Mouse (Mus musculus): ENCODE measurements around the gene Rbm39.

GRCm38 (mm10) chr2:156143953-156144724, 35.9 kb downstream of the Rbm39 start, which contains the start of the genes Romo1 and Nfs1:
- TF ChIP-seq CEBPB (IDR thresholded peaks at IDR 0.05; ENCODE audit: low read depth) (no peak), USF1 (IDR thresholded peaks at IDR 0.05; ENCODE audit: low read depth) (no peak), CTCF (IDR thresholded peaks at IDR 0.05; ENCODE audit: control insufficient read depth, insufficient read depth, insufficient read length) (peak; percentile 61), MYOD1 (IDR thresholded peaks at IDR 0.05; ENCODE audit: control insufficient read depth, insufficient read length, low read depth) (peak; percentile 5), MYOG (IDR thresholded peaks at IDR 0.05; ENCODE audit: control insufficient read depth, extremely low read depth, insufficient read length) (no peak), MAX (IDR thresholded peaks at IDR 0.05) (peak; percentile 89)
